Mouse (Mus musculus) right cerebral cortex, postnatal 14 days (tissue): ENCODE results near the gene Stk19.
"Not testable (repeated sequence)": the region's sequence is repeated elsewhere in the genome, so short reads cannot be mapped to it uniquely, and the experiment has no call there.

ENCODE experiments used
- DNase-seq: peaks from one replicate; pipeline ENCODE4 v3.0.0; 2022

Stk19 gene

GRCm38 (mm10) chr17:34838785-34839184, 2.0 kb upstream of the Stk19 start:
- DNase-seq: no peak

GRCm38 (mm10) chr17:34837464-34838324, 949 bp upstream of the Stk19 start:
- no peak for DNase-seq

- DNase-seq: no peak
These were observed 440 bp downstream of the Stk19 start for GRCm38 (mm10) chr17:34836155-34836855.

GRCm38 (mm10) chr17:34830776-34831175, 6.0 kb downstream of the Stk19 start:
- DNase-seq: not testable (repeated sequence)

- no peak for DNase-seq
These were observed 21.9 kb downstream of the Stk19 start for GRCm38 (mm10) chr17:34814818-34815370.

- peak; percentile 42 for DNase-seq
These were observed 23.0 kb downstream of the Stk19 start for GRCm38 (mm10) chr17:34813747-34814146.

GRCm38 (mm10) chr17:34811275-34811674, 25.5 kb downstream of the Stk19 start:
- no peak for DNase-seq

GRCm38 (mm10) chr17:34810811-34811210, 25.9 kb downstream of the Stk19 start:
- DNase-seq: not testable (repeated sequence)

- DNase-seq: not testable (repeated sequence)
These were observed 26.3 kb downstream of the Stk19 start for GRCm38 (mm10) chr17:34810411-34810810.

- DNase-seq: no peak
These were observed 28.0 kb downstream of the Stk19 start for GRCm38 (mm10) chr17:34808599-34809205.

GRCm38 (mm10) chr17:34807176-34807575, 29.6 kb downstream of the Stk19 start:
- DNase-seq: no peak

- no peak for DNase-seq
These were observed 31.7 kb downstream of the Stk19 start for GRCm38 (mm10) chr17:34804871-34805562.

- DNase-seq: not testable (repeated sequence)
These were observed 32.4 kb downstream of the Stk19 start, which contains the start of gene Cyp21a1 for GRCm38 (mm10) chr17:34804301-34804700. TSS of gene Cyp21a1 (minus strand) at chr17:34804561.

GRCm38 (mm10) chr17:34803367-34803766, 33.4 kb downstream of the Stk19 start:
- not testable (repeated sequence) for DNase-seq

GRCm38 (mm10) chr17:34802756-34803155, 34.0 kb downstream of the Stk19 start:
- not testable (repeated sequence) for DNase-seq

- DNase-seq: not testable (repeated sequence)
These were observed 35.9 kb downstream of the Stk19 start for GRCm38 (mm10) chr17:34800781-34801305.

GRCm38 (mm10) chr17:34799531-34799925, 37.2 kb downstream of the Stk19 start:
- DNase-seq: no peak

- no peak for DNase-seq
These were observed 37.7 kb downstream of the Stk19 start for GRCm38 (mm10) chr17:34798866-34799530.

GRCm38 (mm10) chr17:34798071-34798470, 38.7 kb downstream of the Stk19 start:
- DNase-seq: not testable (repeated sequence)

- DNase-seq: not testable (repeated sequence)
These were observed 39.3 kb downstream of the Stk19 start for GRCm38 (mm10) chr17:34797211-34797995.
